Mouse (Mus musculus) spleen, postnatal 0 days (tissue): ENCODE data around the gene Uprt. TPM values are rescaled to one million over a fixed set of nuclear protein-coding genes. Genes with fewer than 3 reads are reported as not detected.

Experiments used
- polyA plus RNA-seq: library from polyadenylated mRNA; unstranded; fragments of >200 nt; fragmentation: Nextera tagmentation; extraction: Ambion mirVana; gene quantifications from 2 replicates; pipeline ENCODE4 v1.2.1, GENCODE M21; 2015

Uprt gene
- 0.65 and 0.72 TPM in 2 replicates for polyA plus RNA-seq

DNA sequence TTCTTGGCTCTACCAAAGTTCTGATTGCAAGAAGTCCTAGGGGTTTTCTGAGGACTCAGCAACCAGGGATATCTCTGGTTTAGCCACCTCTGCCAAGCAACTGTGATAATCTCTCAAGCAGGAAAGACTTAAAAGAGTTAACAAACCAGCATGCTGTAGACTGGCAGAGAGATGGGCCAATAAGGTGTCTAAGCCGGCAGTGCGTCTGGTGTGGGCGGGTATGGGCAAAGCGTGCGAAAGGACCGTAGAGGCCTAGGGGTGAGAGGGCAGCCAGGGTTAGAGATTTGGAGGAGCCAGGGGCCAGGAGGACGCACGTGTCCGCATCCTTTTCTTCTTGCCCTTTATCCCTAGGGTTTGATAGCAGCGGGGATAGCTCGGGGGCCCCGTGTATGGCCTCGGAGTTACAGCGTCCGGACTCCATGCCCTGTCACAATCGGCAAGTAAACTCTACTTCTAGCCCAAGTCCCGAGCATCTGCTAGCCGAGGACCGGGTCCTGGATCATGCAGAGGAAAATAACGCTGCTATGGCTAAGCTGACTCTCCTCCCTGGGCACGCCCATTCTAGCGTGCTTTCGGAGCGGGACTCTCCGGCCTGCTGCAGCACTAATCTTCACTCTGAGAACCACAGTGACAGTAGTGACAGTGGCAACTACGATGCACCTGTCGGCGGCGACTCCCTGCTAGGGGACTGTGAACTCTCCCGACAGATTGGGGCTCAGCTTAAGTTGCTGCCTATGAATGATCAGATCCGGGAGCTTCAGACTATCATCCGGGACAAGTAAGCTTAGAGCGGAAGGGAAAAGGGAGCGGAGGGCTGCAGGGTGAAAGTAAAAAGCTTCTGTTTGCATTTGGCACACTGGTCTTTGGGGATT, at the start of gene Uprt:
TSS of gene Uprt (plus strand) at position 247 of the 872 bp plus-strand sequence.

Other genes with a start within 250 kb of the Uprt start
- 6.6 and 7.4 TPM in 2 replicates for gene Abcb7, start 69.0 kb upstream of the Uprt start, polyA plus RNA-seq
- gene Zdhhc15, start 188.2 kb downstream of the Uprt start, polyA plus RNA-seq, result 2.3 TPM in 2 replicates